Mouse (Mus musculus) stomach, postnatal 0 days (tissue): ENCODE measurements around the gene Sdc4.

Source experiments
- CTCF ChIP-seq: IDR thresholded peaks from 2 replicates; pipeline ENCODE4 v1.5.1; 2016; ENCODE audit warnings: antibody characterized with exemption, low read depth, mild to moderate bottlenecking, moderate library complexity
- EP300 ChIP-seq: optimal IDR thresholded peaks from 2 replicates; pipeline ENCODE3; 2016; ENCODE audit warnings: antibody characterized with exemption

DNA sequence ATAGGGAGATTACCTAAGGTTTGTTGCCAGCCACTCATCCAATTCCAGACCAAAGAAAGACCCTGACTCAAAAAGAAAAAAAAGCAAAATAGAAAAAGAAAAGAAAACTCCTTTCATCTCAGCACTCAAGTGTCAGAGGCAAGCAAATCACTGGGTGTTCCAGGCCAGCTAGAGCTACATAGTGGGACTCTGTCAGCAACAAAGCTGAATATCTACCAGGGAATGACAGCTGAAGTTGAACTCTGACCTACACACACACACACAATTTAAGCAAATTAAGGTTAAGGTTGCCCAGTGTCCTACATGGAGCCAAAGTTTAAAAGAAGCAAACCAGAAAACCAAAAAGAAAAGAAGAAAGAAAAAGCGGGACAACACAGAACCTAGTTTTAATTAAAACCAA, 4.5 kb upstream of the Sdc4 start:
- TF ChIP-seq EP300: no peak
- no peak for TF ChIP-seq CTCF
